Mouse (Mus musculus) spleen, postnatal 4 days (tissue): Measurements from ENCODE around the gene Nos1.

Source experiments
- DNase-seq, 2 experiments: peaks; one replicate each; pipeline ENCODE4 v3.0.0; 2022; ENCODE audit warnings: low spot score in 2 of 2

Nos1 gene

GRCm38 (mm10) chr5:117955675-117956420, 175.0 kb downstream of the Nos1 start:
- DNase-seq = no peak

GRCm38 (mm10) chr5:117964750-117965149, 183.9 kb downstream of the Nos1 start:
- DNase-seq = no peak

GRCm38 (mm10) chr5:117966956-117967355, 186.1 kb downstream of the Nos1 start:
- DNase-seq = no peak

GRCm38 (mm10) chr5:117967659-117968069, 186.8 kb downstream of the Nos1 start:
- DNase-seq = no peak

- no peak for DNase-seq
Measured at GRCm38 (mm10) chr5:117969681-117970427, 189.0 kb downstream of the Nos1 start.

GRCm38 (mm10) chr5:117976263-117976656, 195.4 kb downstream of the Nos1 start:
- DNase-seq = no peak

- DNase-seq = peak; percentile 90 to 93
Measured at GRCm38 (mm10) chr5:117976657-117977500, 196.0 kb downstream of the Nos1 start, which contains the start of gene Fbxo21. Gene Fbxo21 (plus strand): TSS chr5:117976730.

GRCm38 (mm10) chr5:117977501-117978158, 196.8 kb downstream of the Nos1 start:
- no peak for DNase-seq

GRCm38 (mm10) chr5:117978159-117978697, 197.4 kb downstream of the Nos1 start:
- no peak for DNase-seq

GRCm38 (mm10) chr5:117979082-117979481, 198.2 kb downstream of the Nos1 start:
- DNase-seq = no peak

- no peak for DNase-seq
Measured at GRCm38 (mm10) chr5:117980921-117981320, 200.1 kb downstream of the Nos1 start.

- no peak for DNase-seq
Measured at GRCm38 (mm10) chr5:117981943-117982342, 201.1 kb downstream of the Nos1 start.

GRCm38 (mm10) chr5:117986327-117986726, 205.5 kb downstream of the Nos1 start:
- DNase-seq = no peak

GRCm38 (mm10) chr5:117987891-117988290, 207.1 kb downstream of the Nos1 start:
- DNase-seq = no peak

GRCm38 (mm10) chr5:117988367-117988766, 207.5 kb downstream of the Nos1 start:
- DNase-seq = no peak

- DNase-seq = no peak
Measured at GRCm38 (mm10) chr5:117989773-117990172, 208.9 kb downstream of the Nos1 start.

- DNase-seq = no peak
Measured at GRCm38 (mm10) chr5:117990957-117991356, 210.1 kb downstream of the Nos1 start.

- no peak for DNase-seq
Measured at GRCm38 (mm10) chr5:117993550-117993949, 212.7 kb downstream of the Nos1 start.

- DNase-seq = no peak
Measured at GRCm38 (mm10) chr5:117995372-117995901, 214.6 kb downstream of the Nos1 start.

GRCm38 (mm10) chr5:117995911-117996310, 215.1 kb downstream of the Nos1 start:
- DNase-seq = no peak

GRCm38 (mm10) chr5:117996581-117996980, 215.7 kb downstream of the Nos1 start:
- DNase-seq = no peak
